ENCODE assay signal across 28 mouse cellular contexts in the genomic region with DNA sequence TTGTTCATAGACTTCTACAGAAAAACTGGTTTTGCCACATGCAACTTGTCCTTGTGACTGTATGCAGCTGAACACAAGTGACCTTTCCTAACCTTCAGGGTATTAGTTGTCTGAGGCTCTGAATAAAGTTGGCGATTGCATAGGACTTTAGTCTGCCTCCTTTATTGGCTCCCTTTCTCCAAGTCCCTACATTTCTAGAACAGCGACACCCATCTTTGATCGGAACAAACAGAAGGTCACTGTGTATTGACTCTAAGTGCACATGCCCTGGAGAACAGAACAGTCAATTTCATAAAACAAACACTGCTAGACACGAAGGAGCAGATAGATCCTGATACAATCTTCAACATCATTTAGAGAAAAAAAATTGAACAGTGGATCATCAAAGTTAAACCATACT.
"Had no signal": no experiment of that assay in that cellular context is flagged by ENCODE, and none has a peak within 500 bp of the region (broad histone marks: within the 10 kb centered on the region; RNA-seq: fewer than 3 reads in every experiment).

No protein-coding gene starts in this region.

- H3K9me3 ChIP-seq: embryonic facial prominence, embryonic 10.5 days; embryonic facial prominence, embryonic 12.5 days; embryonic facial prominence, embryonic 15.5 days; forebrain, embryonic 12.5 days; forebrain, embryonic 13.5 days; forebrain, embryonic 15.5 days had no signal

- H3K27ac ChIP-seq: embryonic facial prominence, embryonic 10.5 days; embryonic facial prominence, embryonic 12.5 days; embryonic facial prominence, embryonic 13.5 days; embryonic facial prominence, embryonic 15.5 days; forebrain, embryonic 10.5 days; forebrain, embryonic 12.5 days; forebrain, embryonic 13.5 days; forebrain, embryonic 15.5 days; gastrocnemius, adult 2 months had no signal

- ATAC-seq: forebrain, embryonic 13.5 days; forebrain, embryonic 14.5 days; forebrain, embryonic 15.5 days; forebrain, embryonic 16.5 days; forebrain, postnatal 0 days had no signal

- H3K27me3 ChIP-seq: embryonic facial prominence, embryonic 12.5 days; embryonic facial prominence, embryonic 13.5 days; embryonic facial prominence, embryonic 15.5 days; forebrain, embryonic 12.5 days; forebrain, embryonic 13.5 days; forebrain, embryonic 15.5 days had no signal

- DNase-seq: cerebellum, adult 18-20 months; cerebellum, adult 2 months; cerebellum, adult 8-10 months; cerebellum, adult 9-10 months; cerebellum, adult 9-11 months; cerebellum, postnatal 10 days; cerebellum, postnatal 14 days; cerebellum, postnatal 25 days; cerebellum, postnatal 36 days; embryo, embryonic 11 days; forebrain, postnatal 0 days; gastrocnemius, adult 2 months; gastrocnemius, postnatal 10 days; gastrocnemius, postnatal 14 days; gastrocnemius, postnatal 25 days; gastrocnemius, postnatal 36 days; heart, adult 18-20 months had no signal

- H3K4me3 ChIP-seq: embryonic facial prominence, embryonic 10.5 days; embryonic facial prominence, embryonic 12.5 days; embryonic facial prominence, embryonic 13.5 days; embryonic facial prominence, embryonic 15.5 days; erythroblast, embryonic 14.5 days; forebrain, embryonic 10.5 days; forebrain, embryonic 12.5 days; forebrain, embryonic 13.5 days; forebrain, embryonic 15.5 days; gastrocnemius, adult 2 months had no signal

- H3K9ac ChIP-seq: embryonic facial prominence, embryonic 12.5 days; embryonic facial prominence, embryonic 13.5 days; embryonic facial prominence, embryonic 15.5 days; forebrain, embryonic 12.5 days; forebrain, embryonic 13.5 days; forebrain, embryonic 15.5 days; forebrain, postnatal 0 days had no signal

- H3K4me2 ChIP-seq: embryonic facial prominence, embryonic 12.5 days; embryonic facial prominence, embryonic 13.5 days; embryonic facial prominence, embryonic 15.5 days; forebrain, embryonic 12.5 days; forebrain, embryonic 13.5 days; forebrain, embryonic 15.5 days had no signal

- H3K4me1 ChIP-seq: embryonic facial prominence, embryonic 10.5 days; embryonic facial prominence, embryonic 12.5 days; embryonic facial prominence, embryonic 13.5 days; embryonic facial prominence, embryonic 15.5 days; forebrain, embryonic 10.5 days; forebrain, embryonic 12.5 days; forebrain, embryonic 13.5 days; forebrain, embryonic 15.5 days had no signal

- H3K36me3 ChIP-seq: embryonic facial prominence, embryonic 10.5 days; embryonic facial prominence, embryonic 12.5 days; embryonic facial prominence, embryonic 13.5 days; embryonic facial prominence, embryonic 15.5 days; forebrain, embryonic 10.5 days; forebrain, embryonic 12.5 days; forebrain, embryonic 15.5 days had no signal
